Mouse (Mus musculus): ENCODE measurements at regions not wholly inside any gene's neighbourhood (a gene's known extent, or its start where the extent isn't known, plus 50 kb on each side); places are given as distances from the start of the nearest gene placed in this dataset.

DNA sequence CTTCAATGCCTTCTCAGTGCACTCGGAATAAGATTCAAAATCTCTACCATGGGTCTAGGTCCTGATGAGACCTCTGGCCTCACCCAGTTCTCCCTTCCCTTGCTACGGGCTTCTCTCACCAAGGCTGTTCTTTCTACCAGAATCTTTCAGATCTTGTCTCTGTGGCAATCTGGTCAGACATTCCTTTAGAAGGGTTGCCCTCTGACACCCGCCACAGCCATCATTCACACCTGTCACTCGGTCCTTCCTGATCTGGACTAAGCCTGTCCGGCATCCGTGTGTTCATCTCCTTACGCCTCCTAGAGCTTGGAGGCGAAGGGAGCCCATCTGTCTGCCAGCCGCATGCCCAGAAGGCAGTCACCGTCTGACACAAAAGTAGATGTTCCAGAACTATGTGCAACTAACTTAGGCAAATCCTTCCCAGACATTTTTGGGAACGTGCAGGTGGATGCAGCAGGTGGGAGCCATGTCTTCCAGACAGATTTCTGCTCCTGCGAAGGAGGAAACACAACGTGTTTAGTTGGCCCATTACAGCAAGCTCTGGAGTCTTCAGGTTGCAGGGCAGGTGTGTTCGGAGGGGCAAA, 77.7 kb downstream of the Fam76b start:
- Histone ChIP-seq H3K27ac (ENCODE audit: insufficient read depth, low read depth, low read length) (no peak overlapping the region), H3K36me3 (ENCODE audit: control insufficient read depth, insufficient read depth, low read length) (no peaks in the 10 kb centered on the region), H3K4me1 (ENCODE audit: control insufficient read depth, insufficient read depth, insufficient read length, low read length) (no peaks in the 10 kb centered on the region), H3K27me3 (ENCODE audit: control insufficient read depth, insufficient read depth, low read length) (no peaks in the 10 kb centered on the region), H3K4me3 (ENCODE audit: low read depth, low read length) (no peak overlapping the region)
- TF ChIP-seq CTCF (IDR thresholded peaks at IDR 0.05; ENCODE audit: extremely low read depth, insufficient read length, insufficient replicate concordance, low read depth, low read length) (no peak), POLR2A (IDR thresholded peaks at IDR 0.05; ENCODE audit: low read depth, low read length) (no peak)
- WGBS: 89% methylated on average over 14 of the region's 14 CpGs

DNA sequence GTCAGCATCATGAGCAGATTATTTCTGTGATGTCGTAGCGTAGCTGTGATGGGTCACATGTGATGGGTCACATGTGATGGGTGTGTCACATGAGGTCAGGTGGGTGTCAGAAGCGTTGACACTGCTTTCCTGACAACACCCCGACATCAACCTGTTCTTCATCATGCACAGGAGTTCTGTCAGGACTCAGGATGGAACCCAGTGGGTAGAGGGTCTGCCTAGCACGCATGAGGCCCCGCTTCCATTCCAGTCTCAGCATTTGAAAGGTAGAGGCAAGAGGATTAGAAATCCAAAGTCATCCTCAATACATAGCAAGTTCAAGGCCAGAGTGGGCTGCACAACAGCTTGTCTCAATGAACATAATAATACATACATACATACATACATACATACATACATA, 79.2 kb downstream of the Fam76b start:
- H3K4me3 ChIP-seq (ENCODE audit: low read depth, low read length): no peak overlapping the region
- no peak overlapping the region for H3K27ac ChIP-seq (ENCODE audit: insufficient read depth, low read depth, low read length)
- H3K36me3 ChIP-seq (ENCODE audit: control insufficient read depth, insufficient read depth, low read length): no peaks in the 10 kb centered on the region
- no peaks in the 10 kb centered on the region for H3K27me3 ChIP-seq (ENCODE audit: control insufficient read depth, insufficient read depth, low read length)
- 91% methylated on average over 6 of the region's 6 CpGs for WGBS
- TF ChIP-seq POLR2A (IDR thresholded peaks at IDR 0.05; ENCODE audit: low read depth, low read length) (no peak), CTCF (IDR thresholded peaks at IDR 0.05; ENCODE audit: extremely low read depth, insufficient read length, insufficient replicate concordance, low read depth, low read length) (no peak)
- H3K4me1 ChIP-seq (ENCODE audit: control insufficient read depth, insufficient read depth, insufficient read length, low read length): no peaks in the 10 kb centered on the region

GRCm38 (mm10) chr9:13909604-13910003, 82.1 kb downstream of the Fam76b start:
- no peaks in the 10 kb centered on the region for H3K4me1 ChIP-seq (ENCODE audit: control insufficient read depth, insufficient read depth, insufficient read length, low read length)
- WGBS: 82% methylated on average over 3 of the region's 3 CpGs
- H3K27ac ChIP-seq (ENCODE audit: insufficient read depth, low read depth, low read length): no peak overlapping the region
- no peak overlapping the region for H3K4me3 ChIP-seq (ENCODE audit: low read depth, low read length)
- no peaks in the 10 kb centered on the region for H3K36me3 ChIP-seq (ENCODE audit: control insufficient read depth, insufficient read depth, low read length)
- no peak for TF ChIP-seq CTCF (IDR thresholded peaks at IDR 0.05; ENCODE audit: extremely low read depth, insufficient read length, insufficient replicate concordance, low read depth, low read length)
- no peak for TF ChIP-seq POLR2A (IDR thresholded peaks at IDR 0.05; ENCODE audit: low read depth, low read length)
- H3K27me3 ChIP-seq (ENCODE audit: control insufficient read depth, insufficient read depth, low read length): no peaks in the 10 kb centered on the region

GRCm38 (mm10) chr9:13910091-13910490, 82.6 kb downstream of the Fam76b start:
- TF ChIP-seq POLR2A (IDR thresholded peaks at IDR 0.05; ENCODE audit: low read depth, low read length): no peak
- TF ChIP-seq CTCF (IDR thresholded peaks at IDR 0.05; ENCODE audit: extremely low read depth, insufficient read length, insufficient replicate concordance, low read depth, low read length): no peak
- H3K36me3 ChIP-seq (ENCODE audit: control insufficient read depth, insufficient read depth, low read length): no peaks in the 10 kb centered on the region
- no peak overlapping the region for H3K27ac ChIP-seq (ENCODE audit: insufficient read depth, low read depth, low read length)
- H3K4me3 ChIP-seq (ENCODE audit: low read depth, low read length): no peak overlapping the region
- WGBS: 23% methylated on average over 2 of the region's 2 CpGs
- H3K4me1 ChIP-seq (ENCODE audit: control insufficient read depth, insufficient read depth, insufficient read length, low read length): no peaks in the 10 kb centered on the region
- H3K27me3 ChIP-seq (ENCODE audit: control insufficient read depth, insufficient read depth, low read length): no peaks in the 10 kb centered on the region

DNA sequence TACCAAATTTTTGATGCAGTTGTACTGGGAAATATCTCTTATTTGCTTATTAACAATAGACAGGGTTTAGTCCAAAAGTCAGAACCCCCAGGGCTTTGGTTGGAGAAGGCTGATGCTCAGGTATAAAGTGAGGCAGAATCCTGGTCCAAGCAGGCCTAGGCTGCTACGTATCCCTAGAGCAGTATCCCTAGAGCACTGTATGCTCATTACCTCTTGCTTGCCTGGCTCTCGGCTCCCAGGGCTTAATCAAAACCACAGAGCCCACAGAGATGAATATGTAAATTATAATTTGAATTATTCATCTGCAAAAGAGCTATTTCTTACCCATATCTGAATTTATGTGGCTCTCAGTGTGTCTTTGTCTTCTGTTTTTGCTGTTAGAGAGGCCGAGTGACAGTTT, 85.9 kb downstream of the Fam76b start:
- 83% methylated on average over 3 of the region's 3 CpGs for WGBS
- TF ChIP-seq POLR2A (IDR thresholded peaks at IDR 0.05; ENCODE audit: low read depth, low read length) (no peak), CTCF (IDR thresholded peaks at IDR 0.05; ENCODE audit: extremely low read depth, insufficient read length, insufficient replicate concordance, low read depth, low read length) (no peak)
- H3K27me3 ChIP-seq (ENCODE audit: control insufficient read depth, insufficient read depth, low read length): no peaks in the 10 kb centered on the region
- H3K4me1 ChIP-seq (ENCODE audit: control insufficient read depth, insufficient read depth, insufficient read length, low read length): no peaks in the 10 kb centered on the region
- H3K36me3 ChIP-seq (ENCODE audit: control insufficient read depth, insufficient read depth, low read length): no peaks in the 10 kb centered on the region
- no peak overlapping the region for H3K27ac ChIP-seq (ENCODE audit: insufficient read depth, low read depth, low read length)
- H3K4me3 ChIP-seq (ENCODE audit: low read depth, low read length): no peak overlapping the region

- Histone ChIP-seq H3K27ac (ENCODE audit: insufficient read depth, low read depth, low read length) (no peak overlapping the region), H3K36me3 (ENCODE audit: control insufficient read depth, insufficient read depth, low read length) (no peaks in the 10 kb centered on the region), H3K4me3 (ENCODE audit: low read depth, low read length) (no peak overlapping the region), H3K4me1 (ENCODE audit: control insufficient read depth, insufficient read depth, insufficient read length, low read length) (no peaks in the 10 kb centered on the region), H3K27me3 (ENCODE audit: control insufficient read depth, insufficient read depth, low read length) (no peaks in the 10 kb centered on the region)
- 90% methylated on average over 9 of the region's 9 CpGs for WGBS
- TF ChIP-seq CTCF (IDR thresholded peaks at IDR 0.05; ENCODE audit: extremely low read depth, insufficient read length, insufficient replicate concordance, low read depth, low read length) (no peak), POLR2A (IDR thresholded peaks at IDR 0.05; ENCODE audit: low read depth, low read length) (no peak)
These were observed 86.6 kb downstream of the Fam76b start for GRCm38 (mm10) chr9:13914131-13914530.

DNA sequence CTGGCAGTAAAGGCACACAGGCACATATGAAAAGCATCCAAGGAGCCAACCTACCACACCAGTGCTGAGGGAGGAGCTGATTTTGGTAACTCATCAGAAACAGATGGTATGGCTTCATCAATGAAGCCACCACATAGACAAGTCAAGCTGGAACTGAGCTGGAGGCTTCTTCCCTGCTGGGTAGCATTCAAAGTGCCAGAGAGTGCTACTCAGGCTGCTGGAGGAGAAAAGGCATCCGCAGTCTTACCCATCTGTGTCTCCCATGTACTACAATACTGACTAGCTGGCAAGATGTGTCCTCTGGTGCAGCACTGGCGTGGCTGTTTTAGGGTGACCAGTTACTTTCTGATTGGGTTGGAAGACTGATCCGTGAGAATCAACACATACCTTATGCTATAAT, 87.3 kb downstream of the Fam76b start:
- Histone ChIP-seq H3K4me3 (ENCODE audit: low read depth, low read length) (no peak overlapping the region), H3K27ac (ENCODE audit: insufficient read depth, low read depth, low read length) (no peak overlapping the region), H3K27me3 (ENCODE audit: control insufficient read depth, insufficient read depth, low read length) (no peaks in the 10 kb centered on the region), H3K36me3 (ENCODE audit: control insufficient read depth, insufficient read depth, low read length) (no peaks in the 10 kb centered on the region), H3K4me1 (ENCODE audit: control insufficient read depth, insufficient read depth, insufficient read length, low read length) (no peaks in the 10 kb centered on the region)
- no peak for TF ChIP-seq CTCF (IDR thresholded peaks at IDR 0.05; ENCODE audit: extremely low read depth, insufficient read length, insufficient replicate concordance, low read depth, low read length)
- no peak for TF ChIP-seq POLR2A (IDR thresholded peaks at IDR 0.05; ENCODE audit: low read depth, low read length)
- 91% methylated on average over 3 of the region's 3 CpGs for WGBS

All from small intestine, adult 2 months (tissue).